Mouse (Mus musculus) bone marrow macrophage, adult 2 months (primary cell): Measurements from ENCODE around the gene Snrpb. TPM values are rescaled to one million over a fixed set of nuclear protein-coding genes. Genes with fewer than 3 reads are reported as not detected.
A peak's percentile ranks its signal among the peaks of the same experiment; 100 is the strongest.

Source experiments
- H3K27ac ChIP-seq: 2 replicates; pipeline ENCODE4 v1.5.1; 2012; ENCODE audit warnings: low read depth, low read length; ENCODE audit not compliant: insufficient read depth
- H3K4me1 ChIP-seq: 2 replicates; pipeline ENCODE4 v1.6.1; 2012; ENCODE audit warnings: low read length; ENCODE audit not compliant: control insufficient read depth, insufficient read depth
- H3K4me3 ChIP-seq: 2 replicates; pipeline ENCODE4 v1.5.1; 2012; ENCODE audit warnings: mild to moderate bottlenecking, low read length, moderate library complexity; ENCODE audit not compliant: insufficient read depth
- CTCF ChIP-seq: IDR thresholded peaks from 2 replicates; pipeline ENCODE4 v1.5.1; 2012; ENCODE audit warnings: low read depth, mild to moderate bottlenecking, low read length, moderate library complexity
- POLR2A ChIP-seq: IDR thresholded peaks from 2 replicates; pipeline ENCODE4 v1.6.1; 2012; ENCODE audit warnings: mild to moderate bottlenecking, low read depth, low read length, borderline replicate concordance
- polyA plus RNA-seq: library from polyadenylated mRNA; stranded (reverse); fragments of >200 nt; gene quantifications from 2 replicates; pipeline ENCODE4 v1.2.4, GENCODE M21; 2012; ENCODE audit not compliant: missing spikeins, insufficient read depth, insufficient read length

Gene Snrpb
- polyA plus RNA-seq, 1 experiment = 154 TPM

GRCm38 (mm10) chr2:130144703-130145324 lies 34.4 kb downstream of the Snrpb start:
- H3K27ac ChIP-seq = no peak overlapping the region
- no peak for TF ChIP-seq CTCF
- no peak for TF ChIP-seq POLR2A
- no peaks in the 10 kb centered on the region for H3K4me1 ChIP-seq
- no peak overlapping the region for H3K4me3 ChIP-seq

- no peak for TF ChIP-seq POLR2A
- no peak for TF ChIP-seq CTCF
Observed at GRCm38 (mm10) chr2:130143011-130143410, 36.2 kb downstream of the Snrpb start.

GRCm38 (mm10) chr2:130129687-130130086 lies 49.5 kb downstream of the Snrpb start:
- Histone ChIP-seq H3K4me3 (no peak overlapping the region), H3K4me1 (peaks cover 30% of the 10 kb centered on the region), H3K27ac (peak overlapping the region; percentile 41; the same call in 1 of the 2 replicates)
- TF ChIP-seq POLR2A = no peak

More at GRCm38 (mm10) chr2:130143011-130143410, 36.2 kb downstream of the Snrpb start:
- Histone ChIP-seq H3K4me3 (no peak overlapping the region), H3K4me1 (no peaks in the 10 kb centered on the region), H3K27ac (no peak overlapping the region)

GRCm38 (mm10) chr2:130126073-130126472 lies 53.1 kb downstream of the Snrpb start:
- no peak for TF ChIP-seq CTCF
- TF ChIP-seq POLR2A = no peak
- Histone ChIP-seq H3K4me3 (no peak overlapping the region), H3K4me1 (peaks cover 30% of the 10 kb centered on the region), H3K27ac (no peak overlapping the region)

GRCm38 (mm10) chr2:130125279-130126059 lies 53.7 kb downstream of the Snrpb start:
- peaks cover 29% of the 10 kb centered on the region for H3K4me1 ChIP-seq
- H3K27ac ChIP-seq = no peak overlapping the region
- no peak overlapping the region for H3K4me3 ChIP-seq
- TF ChIP-seq POLR2A (no peak), CTCF (no peak)

Other genes with a start within 250 kb of the Snrpb start
- not detected in 2 replicates for gene Tgm3, start 167.1 kb downstream of the Snrpb start, polyA plus RNA-seq
- gene Tgm6, start 67.0 kb downstream of the Snrpb start, polyA plus RNA-seq = not detected in 2 replicates
- not detected in 2 replicates for gene Tmc2, start 15.8 kb upstream of the Snrpb start, polyA plus RNA-seq
- 46.4 and 51.8 TPM in 2 replicates for gene Nop56, start 95.0 kb upstream of the Snrpb start, polyA plus RNA-seq
- 162 and 179 TPM in 2 replicates for gene Idh3b, start 105.1 kb upstream of the Snrpb start, polyA plus RNA-seq
- not detected in 2 replicates for gene Ebf4, start 115.8 kb upstream of the Snrpb start, polyA plus RNA-seq
- 0.33 TPM in 1 of 2 replicates, not detected in the other for gene Cpxm1, start 218.2 kb upstream of the Snrpb start, polyA plus RNA-seq
- not detected in 2 replicates for gene Gm28372, start 225.8 kb upstream of the Snrpb start, polyA plus RNA-seq
- gene 1700020A23Rik, start 225.9 kb upstream of the Snrpb start, polyA plus RNA-seq = not detected in 2 replicates
- not detected in 2 replicates for gene Tmem239, start 227.1 kb upstream of the Snrpb start, polyA plus RNA-seq
- 121 and 124 TPM in 2 replicates for gene Vps16, start 244.9 kb upstream of the Snrpb start, polyA plus RNA-seq
- gene Pced1a, start 245.3 kb upstream of the Snrpb start, polyA plus RNA-seq = 14.1 and 15.7 TPM in 2 replicates